Mouse (Mus musculus): ENCODE results near the gene B2m. TPM values are rescaled to one million over a fixed set of nuclear protein-coding genes. Genes with fewer than 3 reads are reported as not detected.
"Not testable (repeated sequence)": the region's sequence is repeated elsewhere in the genome, so short reads cannot be mapped to it uniquely, and the experiment has no call there.

Gene B2m
- polyA plus RNA-seq (2015; fragmentation: Nextera tagmentation; extraction: Ambion mirVana): 338 and 449 TPM in 2 replicates

DNA sequence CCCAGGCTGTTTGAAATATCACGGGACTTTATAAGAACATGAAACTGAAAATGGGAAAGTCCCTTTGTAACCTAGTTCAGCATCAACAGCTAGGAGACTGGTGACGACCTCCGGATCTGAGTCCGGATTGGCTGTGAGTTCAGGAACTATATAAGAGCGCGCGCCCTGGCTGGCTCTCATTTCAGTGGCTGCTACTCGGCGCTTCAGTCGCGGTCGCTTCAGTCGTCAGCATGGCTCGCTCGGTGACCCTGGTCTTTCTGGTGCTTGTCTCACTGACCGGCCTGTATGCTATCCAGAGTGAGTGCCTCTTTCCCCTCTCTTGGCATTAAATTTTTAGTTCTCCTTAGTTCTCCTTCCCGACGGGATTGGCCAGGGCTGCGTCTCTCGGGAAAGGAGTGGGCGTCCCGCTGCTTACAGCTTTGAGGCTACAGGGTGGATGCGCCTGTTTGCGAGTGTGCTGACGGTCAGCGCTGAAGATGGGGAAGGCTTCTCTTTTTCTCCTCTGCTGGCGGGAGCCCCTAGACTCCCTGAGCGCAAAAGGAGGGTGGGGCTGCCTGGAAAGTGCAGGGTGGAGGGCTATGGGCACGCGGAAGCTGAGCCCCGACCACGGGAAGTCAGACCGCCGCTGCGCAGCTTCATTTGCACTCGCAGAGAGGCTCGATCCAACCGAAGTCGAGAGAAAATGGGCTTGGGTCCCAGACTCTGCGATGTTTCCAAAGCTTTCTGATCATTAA, at the start of gene B2m:
Gene B2m (plus strand): TSS at position 179 of the 734 bp plus-strand sequence.
- Histone ChIP-seq H3K4me3 (replicated peaks) (peak within 1 kb of the TSS; percentile 79), H3K27me3 (replicated peaks) (no peaks in the 10 kb centered on the region), H3K27ac (peak within 1 kb of the TSS; percentile 85), H3K9ac (peak within 1 kb of the TSS; percentile 74), H3K9me3 (no peaks in the 10 kb centered on the region), H3K36me3 (no peaks in the 10 kb centered on the region), H3K4me1 (peaks cover 16% of the 10 kb centered on the region; the same call in 1 of the 2 replicates), H3K4me2 (peak within 1 kb of the TSS; percentile 81)
- peak; percentile 96 for ATAC-seq (ENCODE audit: insufficient read depth, low FRiP score, low read depth)
- WGBS: under 1% methylated on average over 40 of the region's 40 CpGs

DNA sequence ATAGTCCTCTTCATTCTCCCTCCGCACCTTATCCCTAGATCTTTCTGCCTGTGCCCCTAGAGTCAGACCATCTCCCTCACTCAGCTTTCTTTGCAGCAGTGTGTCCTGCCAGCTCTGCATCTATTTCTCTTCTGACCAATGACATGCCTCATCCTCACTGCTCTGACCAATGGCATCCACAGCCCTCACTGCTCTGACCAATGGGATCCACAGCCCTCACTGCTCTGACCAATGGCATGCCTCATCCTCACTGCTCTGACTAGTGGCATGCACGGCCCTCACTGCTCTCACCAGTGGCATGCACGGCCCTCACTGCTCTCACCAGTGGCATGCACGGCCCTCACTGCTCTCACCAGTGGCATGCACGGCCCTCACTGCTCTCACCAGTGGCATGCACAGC, 49.8 kb upstream of the B2m start:
- peaks cover 33% of the 10 kb centered on the region for H3K36me3 ChIP-seq
- H3K4me1 ChIP-seq; H3K27me3 ChIP-seq (replicated peaks); H3K4me3 ChIP-seq (replicated peaks); H3K9ac ChIP-seq; ATAC-seq (ENCODE audit: insufficient read depth, low FRiP score, low read depth); H3K4me2 ChIP-seq; H3K27ac ChIP-seq; H3K9me3 ChIP-seq: not testable (repeated sequence)
- WGBS: 77% methylated on average over 5 of the region's 5 CpGs

DNA sequence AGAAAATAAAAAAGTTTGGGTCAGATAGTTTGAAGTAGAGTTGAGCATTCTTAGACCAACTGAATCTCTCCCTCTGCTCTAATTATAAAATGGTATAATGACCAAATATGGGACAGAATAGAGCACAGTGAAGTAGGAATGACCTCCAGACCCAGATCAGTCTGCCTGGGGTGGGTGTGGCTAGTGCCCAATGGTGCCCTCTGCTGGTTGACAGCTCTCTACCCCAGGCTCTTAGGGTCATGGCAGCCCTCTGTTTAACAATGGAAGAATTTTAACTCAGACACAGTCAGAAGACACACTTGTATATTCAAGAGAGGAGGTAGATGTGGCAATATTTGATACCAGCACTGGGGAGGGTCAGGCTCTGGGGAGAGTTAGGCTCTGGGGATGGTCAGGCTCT, 45.4 kb upstream of the B2m start:
- Histone ChIP-seq H3K9ac (no peak overlapping the region), H3K27ac (no peak overlapping the region), H3K4me3 (replicated peaks) (no peak overlapping the region), H3K4me1 (no peaks in the 10 kb centered on the region), H3K4me2 (no peak overlapping the region), H3K9me3 (no peaks in the 10 kb centered on the region), H3K27me3 (replicated peaks) (no peaks in the 10 kb centered on the region), H3K36me3 (peaks cover 18% of the 10 kb centered on the region)
- no peak for ATAC-seq (ENCODE audit: insufficient read depth, low FRiP score, low read depth)

DNA sequence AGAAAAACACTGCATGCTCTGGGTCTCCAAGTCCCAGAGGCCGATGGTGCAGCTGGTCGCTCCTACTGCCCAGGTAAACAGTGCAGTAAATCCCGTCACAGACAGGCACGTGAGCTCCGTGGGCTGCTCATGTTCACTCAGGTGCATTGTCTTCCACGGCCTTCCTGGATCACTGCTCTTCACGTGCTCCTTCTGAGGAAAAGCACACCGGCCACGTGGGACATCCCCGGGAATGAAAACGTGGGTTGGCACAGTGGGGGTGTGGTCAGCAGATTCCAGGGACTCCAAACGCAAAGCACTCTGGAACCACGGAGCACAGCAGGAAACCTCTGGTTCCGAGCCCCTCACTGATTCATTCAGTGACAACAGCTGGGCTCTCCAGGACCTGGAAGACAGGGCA, 39.4 kb upstream of the B2m start:
- no peak for ATAC-seq (ENCODE audit: insufficient read depth, low FRiP score, low read depth)
- H3K27me3 ChIP-seq (replicated peaks): no peaks in the 10 kb centered on the region
- H3K36me3 ChIP-seq: peaks cover 15% of the 10 kb centered on the region
- H3K9ac ChIP-seq: no peak overlapping the region
- WGBS: 83% methylated on average over 14 of the region's 14 CpGs
- H3K27ac ChIP-seq: no peak overlapping the region
- no peak overlapping the region for H3K4me3 ChIP-seq (replicated peaks)
- no peaks in the 10 kb centered on the region for H3K4me1 ChIP-seq
- H3K9me3 ChIP-seq: no peaks in the 10 kb centered on the region
- no peak overlapping the region for H3K4me2 ChIP-seq

DNA sequence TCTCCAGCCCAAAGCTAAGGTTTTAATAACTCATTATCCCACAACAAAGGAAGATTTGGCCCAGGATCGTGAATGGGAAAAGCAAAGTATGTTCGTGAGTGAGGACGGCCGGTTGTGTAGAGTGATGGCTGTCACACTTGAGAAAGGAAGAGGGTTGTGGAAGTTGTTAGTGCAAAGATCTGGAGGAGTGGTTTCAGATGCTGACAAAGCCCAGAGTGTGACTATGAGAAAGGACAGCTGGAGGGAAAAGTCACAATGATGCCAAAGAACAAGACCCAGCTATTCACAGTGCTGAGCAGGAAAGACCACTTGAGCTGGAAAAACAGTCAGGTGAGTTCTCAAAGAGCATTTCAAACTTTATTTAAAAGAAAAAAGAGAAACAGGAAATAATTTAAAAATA, 37.8 kb upstream of the B2m start:
- Histone ChIP-seq H3K27me3 (replicated peaks) (no peaks in the 10 kb centered on the region), H3K9ac (no peak overlapping the region), H3K36me3 (peaks cover 20% of the 10 kb centered on the region), H3K4me1 (no peaks in the 10 kb centered on the region), H3K9me3 (no peaks in the 10 kb centered on the region), H3K4me2 (no peak overlapping the region), H3K4me3 (replicated peaks) (no peak overlapping the region), H3K27ac (peak overlapping the region; percentile 3; the same call in 1 of the 2 replicates)
- ATAC-seq (ENCODE audit: insufficient read depth, low FRiP score, low read depth): no peak
- WGBS: 51% methylated on average over 4 of the region's 4 CpGs

DNA sequence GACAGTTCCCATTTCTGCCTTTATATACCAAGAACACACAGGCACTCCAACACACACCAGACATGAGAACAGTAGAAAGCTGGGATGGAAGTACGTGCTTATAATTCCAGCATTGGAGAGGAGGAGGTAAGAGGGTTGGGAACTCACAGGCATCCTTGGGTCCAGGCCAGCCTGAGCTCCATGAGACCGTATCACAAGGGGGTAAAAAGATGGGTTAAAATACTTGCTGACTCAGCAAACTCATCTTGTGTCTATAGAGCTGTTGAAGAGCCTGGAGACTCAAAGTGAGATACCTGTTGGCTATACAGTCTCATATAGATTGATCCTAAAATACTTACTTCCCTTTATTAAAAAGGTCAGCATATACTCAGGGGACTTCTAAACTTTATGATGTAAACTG, 30.6 kb upstream of the B2m start:
- Histone ChIP-seq H3K9ac (no peak overlapping the region), H3K27me3 (replicated peaks) (no peaks in the 10 kb centered on the region), H3K4me3 (replicated peaks) (no peak overlapping the region; the same call in 1 of the 2 replicates), H3K9me3 (no peaks in the 10 kb centered on the region), H3K4me2 (peak overlapping the region; percentile 58), H3K4me1 (peaks cover 5% of the 10 kb centered on the region; the same call in 1 of the 2 replicates), H3K27ac (no peak overlapping the region), H3K36me3 (peaks cover 8% of the 10 kb centered on the region)
- WGBS: 88% methylated on average over 2 of the region's 2 CpGs
- ATAC-seq (ENCODE audit: insufficient read depth, low FRiP score, low read depth): no peak

DNA sequence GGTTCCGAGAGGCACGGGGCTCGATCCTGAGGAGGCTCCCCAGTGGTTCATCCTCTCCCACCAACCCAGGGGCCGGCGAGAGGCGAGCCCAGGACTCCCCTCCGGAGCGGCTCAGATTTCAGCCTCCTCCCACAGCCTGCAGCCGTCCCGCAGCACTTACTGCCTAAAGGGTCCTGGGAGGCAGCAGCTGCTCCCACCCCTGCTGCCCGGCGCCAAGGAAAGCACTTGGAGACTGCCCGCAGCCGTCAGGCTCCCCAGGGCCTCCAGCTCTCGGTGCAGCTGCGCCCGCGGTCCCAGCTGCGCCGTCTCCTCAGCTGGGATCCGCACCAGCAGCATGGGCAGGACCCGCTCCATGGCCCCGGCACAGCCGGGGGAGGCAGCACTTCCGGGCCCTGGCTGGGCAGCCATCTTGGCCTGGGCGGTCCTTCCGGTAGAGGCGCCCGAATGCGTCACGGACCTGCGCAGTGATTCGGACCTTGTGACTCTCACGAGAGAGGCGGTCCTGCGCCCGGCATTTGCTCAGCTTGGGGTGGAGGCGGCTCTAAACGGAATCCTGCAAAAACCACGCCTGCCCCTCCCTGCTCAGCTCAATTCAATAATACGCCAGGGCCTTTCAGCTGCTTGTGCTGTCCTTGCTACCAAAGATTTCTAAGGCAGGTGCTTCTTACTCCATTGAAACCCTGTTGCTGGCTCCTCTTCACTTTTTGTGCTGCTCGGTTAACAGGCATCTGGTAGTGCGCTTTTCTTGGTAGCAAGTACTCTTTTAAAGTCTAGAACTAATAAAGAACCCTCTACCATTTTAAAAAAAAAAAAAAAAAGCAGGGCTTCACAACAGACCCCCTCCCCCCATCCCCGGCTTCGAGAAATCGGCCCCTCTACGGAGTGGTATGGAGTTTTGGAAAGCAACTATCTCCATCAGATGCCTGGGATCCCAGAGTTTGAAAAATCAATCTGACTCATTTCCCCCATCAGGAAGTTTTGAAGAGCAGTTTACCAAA, 29.2 kb upstream of the B2m start, which contains the start of gene Spg11:
Gene Spg11 (minus strand): TSS at position 426 of the 998 bp plus-strand sequence.
- peak; percentile 99 for ATAC-seq (ENCODE audit: insufficient read depth, low FRiP score, low read depth)
- H3K9me3 ChIP-seq: no peaks in the 10 kb centered on the region
- peak within 1 kb of the TSS; percentile 58 for H3K4me2 ChIP-seq
- peak within 1 kb of the TSS; percentile 65 for H3K4me3 ChIP-seq (replicated peaks)
- under 1% methylated on average over 47 of the region's 47 CpGs for WGBS
- peak within 1 kb of the TSS; percentile 96 for H3K27ac ChIP-seq
- H3K9ac ChIP-seq: peak within 1 kb of the TSS; percentile 73
- peaks cover 5% of the 10 kb centered on the region; the same call in 1 of the 2 replicates for H3K4me1 ChIP-seq
- H3K27me3 ChIP-seq (replicated peaks): no peaks in the 10 kb centered on the region
- H3K36me3 ChIP-seq: peaks cover 8% of the 10 kb centered on the region

DNA sequence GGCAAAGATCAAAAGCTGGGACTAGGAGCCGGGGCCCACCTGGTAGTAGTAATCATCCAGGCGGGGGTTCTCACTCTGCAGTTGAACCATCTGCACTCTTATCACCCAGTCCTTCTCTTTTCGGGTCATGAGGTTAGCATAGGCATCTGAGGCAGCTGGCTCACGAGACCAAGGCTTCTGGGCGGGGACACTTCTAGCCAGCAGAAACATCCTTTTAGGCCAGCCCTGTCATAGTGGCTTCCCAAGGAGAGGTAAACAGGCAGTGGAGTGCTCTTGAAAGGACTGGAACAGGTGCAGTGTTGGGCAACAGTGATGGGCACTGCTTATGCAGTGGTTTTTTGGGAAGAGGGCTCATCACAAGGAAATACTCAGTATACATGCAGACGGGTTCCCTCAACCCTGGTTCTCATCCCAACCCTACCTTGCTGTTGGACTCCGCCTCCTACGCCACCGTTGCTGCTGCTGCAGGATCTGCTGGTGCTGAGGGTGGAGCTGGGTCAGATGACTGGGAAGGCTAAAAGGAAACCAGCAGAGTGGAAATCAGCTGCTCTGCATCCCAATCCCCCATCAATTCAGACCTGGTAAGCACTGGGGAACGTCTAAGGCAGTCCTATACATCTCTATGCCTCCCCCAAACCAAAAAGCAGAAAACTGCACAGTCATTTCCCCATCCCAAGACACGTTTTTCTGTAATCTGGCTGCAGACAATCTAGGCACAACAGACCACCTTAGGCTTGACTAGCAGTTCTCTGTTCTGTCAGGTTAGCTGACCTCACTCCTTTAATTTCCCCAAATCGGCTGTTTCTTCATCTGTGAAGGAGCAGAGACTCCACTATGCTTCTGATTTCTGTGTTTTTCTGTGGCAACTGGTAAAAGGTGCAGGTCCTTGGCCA, 21.6 kb upstream of the B2m start:
- Histone ChIP-seq H3K4me2 (no peak overlapping the region), H3K4me1 (no peaks in the 10 kb centered on the region), H3K4me3 (replicated peaks) (no peak overlapping the region), H3K27me3 (replicated peaks) (no peaks in the 10 kb centered on the region), H3K36me3 (no peaks in the 10 kb centered on the region), H3K9ac (no peak overlapping the region), H3K27ac (no peak overlapping the region), H3K9me3 (no peaks in the 10 kb centered on the region)
- no peak for ATAC-seq (ENCODE audit: insufficient read depth, low FRiP score, low read depth)
- WGBS: 35% methylated on average over 12 of the region's 12 CpGs

DNA sequence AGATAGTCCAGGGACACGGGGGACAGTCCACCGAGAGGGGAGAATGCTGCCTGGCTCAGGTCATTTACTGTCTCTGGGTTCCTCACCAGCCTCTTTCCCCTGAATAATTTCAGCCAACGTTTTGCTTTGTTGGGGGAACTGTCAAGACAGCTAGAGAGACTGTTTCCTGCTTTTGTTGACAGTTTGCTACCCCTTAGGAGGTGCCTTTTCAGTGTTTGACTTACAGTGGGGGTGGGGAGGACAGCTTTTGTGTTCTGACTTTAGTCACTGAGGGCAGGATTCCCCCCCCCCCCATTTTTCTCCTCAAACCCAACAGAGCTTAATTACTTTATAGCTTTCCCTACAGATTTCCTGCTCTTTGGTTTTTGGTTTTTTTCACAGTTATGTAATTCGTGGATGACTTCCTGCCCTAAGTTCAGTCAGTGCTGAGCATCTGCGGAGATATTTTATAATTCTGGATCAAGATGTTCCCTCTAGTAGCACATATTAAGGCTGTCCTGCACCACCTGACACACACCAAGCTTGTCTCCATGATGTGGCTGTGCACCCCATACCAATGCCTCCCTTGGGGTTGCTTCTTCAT, 20.6 kb upstream of the B2m start:
- no peaks in the 10 kb centered on the region for H3K9me3 ChIP-seq
- no peaks in the 10 kb centered on the region for H3K4me1 ChIP-seq
- no peaks in the 10 kb centered on the region for H3K36me3 ChIP-seq
- H3K9ac ChIP-seq: no peak overlapping the region
- H3K27ac ChIP-seq: no peak overlapping the region
- no peak overlapping the region for H3K4me3 ChIP-seq (replicated peaks)
- WGBS: 42% methylated on average over 5 of the region's 5 CpGs
- no peaks in the 10 kb centered on the region for H3K27me3 ChIP-seq (replicated peaks)
- no peak for ATAC-seq (ENCODE audit: insufficient read depth, low FRiP score, low read depth)
- H3K4me2 ChIP-seq: no peak overlapping the region

DNA sequence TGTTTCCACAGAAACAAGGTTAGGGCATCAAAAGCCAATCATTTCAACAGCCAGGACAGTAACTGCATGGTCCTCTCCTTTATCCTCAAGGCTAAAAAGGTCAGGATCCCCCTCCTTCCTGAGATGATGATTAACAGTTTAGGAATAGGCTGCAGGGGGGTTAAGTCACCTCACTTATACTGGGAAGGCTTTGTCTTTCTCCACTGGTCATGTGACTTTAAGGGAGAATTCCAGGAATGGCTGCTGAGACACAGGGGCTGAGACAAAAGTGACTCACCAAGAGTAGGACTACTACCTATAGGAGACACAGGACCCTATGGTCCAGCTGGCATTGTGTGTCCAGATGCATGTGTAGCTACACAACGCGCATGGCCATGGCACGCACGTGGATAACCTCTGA, 19.9 kb upstream of the B2m start:
- no peaks in the 10 kb centered on the region for H3K36me3 ChIP-seq
- H3K9ac ChIP-seq: no peak overlapping the region
- no peaks in the 10 kb centered on the region for H3K4me1 ChIP-seq
- ATAC-seq (ENCODE audit: insufficient read depth, low FRiP score, low read depth): no peak
- no peak overlapping the region for H3K4me2 ChIP-seq
- 92% methylated on average over 4 of the region's 4 CpGs for WGBS
- no peak overlapping the region for H3K4me3 ChIP-seq (replicated peaks)
- H3K27ac ChIP-seq: no peak overlapping the region
- H3K9me3 ChIP-seq: no peaks in the 10 kb centered on the region
- no peaks in the 10 kb centered on the region for H3K27me3 ChIP-seq (replicated peaks)

DNA sequence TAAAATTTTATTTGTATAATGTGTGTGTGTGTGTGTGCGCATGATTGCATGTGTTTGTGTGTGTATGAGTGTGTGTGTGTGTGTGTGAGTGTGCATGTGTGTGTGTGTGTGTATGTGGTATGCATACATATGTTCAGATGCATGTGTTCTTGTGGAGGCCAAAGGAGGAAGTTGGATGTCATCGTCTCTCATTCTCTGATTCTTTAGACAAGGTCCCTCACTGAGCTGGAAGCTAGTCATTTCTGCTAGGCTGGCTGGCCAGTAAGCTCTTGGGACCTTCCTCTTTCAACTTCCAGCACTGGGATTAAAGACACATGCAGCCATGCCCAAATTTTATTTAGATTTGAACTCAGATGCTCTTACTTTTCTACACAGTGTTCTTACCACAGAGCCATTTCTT, 15.4 kb upstream of the B2m start:
- Histone ChIP-seq H3K9ac (no peak overlapping the region), H3K27ac (no peak overlapping the region), H3K27me3 (replicated peaks) (no peaks in the 10 kb centered on the region), H3K9me3 (no peaks in the 10 kb centered on the region), H3K36me3 (no peaks in the 10 kb centered on the region), H3K4me3 (replicated peaks) (no peak overlapping the region), H3K4me2 (no peak overlapping the region), H3K4me1 (no peaks in the 10 kb centered on the region)
- no peak for ATAC-seq (ENCODE audit: insufficient read depth, low FRiP score, low read depth)
- 84% methylated on average over 2 of the region's 2 CpGs for WGBS
